Mouse (Mus musculus) ES-Bruce4 (cell line): ENCODE data around the gene Gm572.

Experiments
- CTCF ChIP-seq: IDR thresholded peaks from one replicate; pipeline ENCODE4 v1.8.1; 2011; ENCODE audit warnings: low read depth, low read length
- POLR2A ChIP-seq: IDR thresholded peaks from one replicate; pipeline ENCODE4 v1.8.1; 2011; ENCODE audit warnings: low read length; ENCODE audit not compliant: insufficient read depth

GRCm38 (mm10) chr4:148675043-148675442 is 31.9 kb downstream of the Gm572 start:
- TF ChIP-seq CTCF (no peak), POLR2A (no peak)
